Mouse (Mus musculus): ENCODE measurements around the gene Tmem254a. TPM values are rescaled to one million over a fixed set of nuclear protein-coding genes. Genes with fewer than 3 reads are reported as not detected.
"Not testable (repeated sequence)": the region's sequence is repeated elsewhere in the genome, so short reads cannot be mapped to it uniquely, and the experiment has no call there.

Gene Tmem254a
- polyA plus RNA-seq (2012; ENCODE audit: insufficient read depth, insufficient read length, missing spikeins) = 3.9 and 4.5 TPM in 2 replicates

DNA sequence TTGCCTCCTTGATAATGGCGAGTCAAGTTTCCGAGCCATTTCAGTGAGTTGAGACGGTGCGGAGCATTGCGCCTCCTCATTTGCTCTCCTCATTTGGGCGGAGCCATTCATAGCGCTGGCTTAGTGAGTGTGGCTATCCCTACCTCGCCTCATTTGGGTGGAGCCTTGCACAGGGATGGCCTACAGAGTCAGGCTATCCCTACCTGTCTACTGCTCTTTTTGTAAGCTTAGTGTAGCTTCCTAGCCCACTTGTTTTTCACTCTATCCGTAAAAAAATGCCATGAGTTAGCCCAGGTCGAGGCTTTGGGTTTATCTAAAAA is at the start of gene Tmem254a:
Gene Tmem254a, minus strand, starts transcription at position 111 of the 320 bp plus-strand sequence.
- H3K27ac ChIP-seq (replicated peaks; ENCODE audit: low read depth, low read length); H3K4me3 ChIP-seq (ENCODE audit: insufficient read depth, low read depth, low read length); H3K4me1 ChIP-seq (ENCODE audit: control insufficient read depth, insufficient read depth, insufficient read length, low read length): not testable (repeated sequence)

DNA sequence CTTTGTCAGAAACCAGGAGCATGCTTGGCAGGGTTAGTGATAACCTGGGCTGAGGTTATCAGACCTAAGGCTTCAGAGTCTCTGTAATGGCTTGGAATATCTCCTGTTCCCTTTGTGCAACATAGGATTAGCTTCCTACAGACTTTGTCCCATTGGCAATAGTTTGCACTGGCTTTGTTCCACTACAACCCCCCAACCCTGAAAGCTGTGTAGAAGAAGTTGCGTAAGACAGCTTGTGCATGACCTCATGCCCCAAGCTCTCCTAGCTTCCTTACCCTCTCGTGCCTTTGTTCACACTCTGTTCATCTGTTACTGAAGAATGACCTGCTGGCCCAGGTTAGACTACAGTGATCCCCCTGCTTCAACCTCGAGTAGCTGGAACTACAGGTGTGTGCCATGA is 30.4 kb upstream of the Tmem254a start:
- H3K27ac ChIP-seq (replicated peaks; ENCODE audit: low read depth, low read length); H3K4me1 ChIP-seq (ENCODE audit: control insufficient read depth, insufficient read depth, insufficient read length, low read length); H3K4me3 ChIP-seq (ENCODE audit: insufficient read depth, low read depth, low read length): not testable (repeated sequence)

GRCm38 (mm10) chr14:25938004-25938403 is 10.5 kb upstream of the Tmem254a start, which contains the start of gene Cphx1:
Gene Cphx1 (plus strand): TSS chr14:25938304.
- not testable (repeated sequence) for H3K27ac ChIP-seq (replicated peaks; ENCODE audit: low read depth, low read length); H3K4me3 ChIP-seq (ENCODE audit: insufficient read depth, low read depth, low read length); H3K4me1 ChIP-seq (ENCODE audit: control insufficient read depth, insufficient read depth, insufficient read length, low read length)

DNA sequence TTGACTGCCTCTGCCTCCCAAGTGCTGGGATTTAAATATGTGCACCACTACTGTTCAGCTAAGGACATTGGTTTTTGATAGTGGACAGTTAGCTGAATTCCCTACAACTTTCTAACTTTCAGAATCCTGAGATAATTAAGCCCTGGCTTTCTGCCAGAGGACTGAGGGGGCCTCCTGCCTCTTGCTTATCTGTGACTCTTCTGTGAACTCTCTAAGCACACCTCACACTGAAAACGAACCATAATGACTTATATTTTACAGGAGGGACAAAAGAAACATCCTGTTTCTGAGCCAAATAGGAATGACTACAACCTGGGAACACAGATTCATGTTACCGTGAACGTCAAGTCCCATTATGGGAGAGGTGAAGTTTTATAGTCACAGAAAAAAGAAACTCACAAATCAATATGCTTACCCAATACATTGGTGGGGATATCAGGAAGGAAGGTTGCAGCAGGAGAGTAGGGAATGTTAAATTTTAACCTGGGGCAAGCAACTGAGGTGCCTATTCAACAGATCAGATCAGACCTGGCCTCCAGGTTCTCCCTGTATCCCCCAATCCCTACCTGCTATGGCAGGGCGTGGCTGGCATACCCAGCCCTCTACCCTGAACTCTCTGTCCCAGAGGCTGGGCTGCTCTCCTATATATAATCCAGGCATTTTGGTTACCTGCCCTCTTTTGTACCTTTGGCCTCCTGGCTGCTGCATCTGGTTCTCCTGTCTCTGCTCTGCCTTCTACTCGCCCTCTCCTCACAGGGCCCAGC is 9.6 kb upstream of the Tmem254a start:
- not testable (repeated sequence) for H3K4me1 ChIP-seq (ENCODE audit: control insufficient read depth, insufficient read depth, insufficient read length, low read length); H3K4me3 ChIP-seq (ENCODE audit: insufficient read depth, low read depth, low read length); H3K27ac ChIP-seq (replicated peaks; ENCODE audit: low read depth, low read length)

- H3K4me3 ChIP-seq (ENCODE audit: insufficient read depth, low read depth, low read length); H3K27ac ChIP-seq (replicated peaks; ENCODE audit: low read depth, low read length); H3K4me1 ChIP-seq (ENCODE audit: control insufficient read depth, insufficient read depth, insufficient read length, low read length): not testable (repeated sequence)
Observed at GRCm38 (mm10) chr14:25926814-25927561, 484 bp downstream of the Tmem254a start.

GRCm38 (mm10) chr14:25918427-25919170 is 8.9 kb downstream of the Tmem254a start:
- H3K27ac ChIP-seq (replicated peaks; ENCODE audit: low read depth, low read length); H3K4me1 ChIP-seq (ENCODE audit: control insufficient read depth, insufficient read depth, insufficient read length, low read length); H3K4me3 ChIP-seq (ENCODE audit: insufficient read depth, low read depth, low read length): not testable (repeated sequence)

DNA sequence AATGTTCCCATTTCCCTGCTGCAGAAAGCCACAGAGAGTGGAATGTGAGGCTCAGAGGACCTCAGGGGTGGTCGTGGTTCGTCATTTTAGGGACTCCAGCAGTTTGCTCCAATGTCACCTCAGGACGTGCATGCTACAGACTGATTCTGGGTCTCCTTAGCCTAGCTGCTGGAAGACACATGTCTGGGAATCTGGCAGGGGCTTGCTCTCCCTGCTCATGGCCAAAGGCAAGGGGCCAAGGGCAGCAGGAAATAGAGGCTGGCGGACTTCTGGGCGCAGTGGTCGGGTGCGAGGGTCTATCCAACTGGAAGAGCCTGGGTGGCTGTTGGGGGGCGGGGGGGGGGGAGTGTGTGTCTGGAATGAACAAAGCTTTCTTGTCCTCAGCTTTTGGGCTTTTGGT is 18.5 kb downstream of the Tmem254a start:
- not testable (repeated sequence) for H3K27ac ChIP-seq (replicated peaks; ENCODE audit: low read depth, low read length)

DNA sequence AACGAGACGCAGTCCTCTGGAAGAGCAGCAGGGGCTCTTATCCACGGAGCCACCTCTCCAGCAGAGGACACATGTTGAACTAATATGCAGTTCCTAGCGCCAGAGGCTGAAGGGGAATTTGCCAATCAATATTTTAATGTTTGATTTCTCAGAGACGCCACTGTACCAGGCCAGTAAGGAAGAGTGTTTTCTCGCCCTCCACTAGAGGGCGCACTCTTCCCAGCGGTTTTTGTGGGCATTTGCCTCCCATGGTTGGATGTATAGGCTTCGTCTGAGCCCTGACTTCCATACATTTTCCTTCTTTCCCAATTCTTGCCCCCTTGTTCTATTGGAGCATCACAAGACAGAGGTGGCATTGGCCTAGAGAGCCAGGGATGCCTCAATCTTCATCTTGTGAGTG is 20.2 kb downstream of the Tmem254a start:
- not testable (repeated sequence) for H3K27ac ChIP-seq (replicated peaks; ENCODE audit: low read depth, low read length); H3K4me1 ChIP-seq (ENCODE audit: control insufficient read depth, insufficient read depth, insufficient read length, low read length); H3K4me3 ChIP-seq (ENCODE audit: insufficient read depth, low read depth, low read length)

More for the DNA sequence above, 18.5 kb downstream of the Tmem254a start:
- H3K4me3 ChIP-seq (ENCODE audit: insufficient read depth, low read depth, low read length); H3K4me1 ChIP-seq (ENCODE audit: control insufficient read depth, insufficient read depth, insufficient read length, low read length): not testable (repeated sequence)

DNA sequence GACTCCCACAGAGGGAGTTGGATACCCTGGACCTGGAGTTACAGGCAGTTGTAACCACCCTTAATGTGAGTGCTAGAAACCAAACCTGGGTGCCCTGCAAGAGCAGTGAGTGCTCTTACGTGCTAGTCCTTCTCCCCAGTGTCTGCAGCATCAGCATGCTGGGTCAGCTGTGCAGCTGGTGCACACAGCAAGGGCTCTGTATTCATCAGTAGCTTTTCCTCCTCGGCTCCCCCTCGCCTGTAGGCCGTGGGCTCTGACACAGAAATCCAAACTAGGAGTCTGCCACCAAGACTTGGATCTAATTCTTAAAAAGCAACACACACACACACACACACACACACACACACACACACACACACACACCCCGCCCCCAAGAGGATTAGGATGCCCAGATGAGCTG is 22.2 kb downstream of the Tmem254a start:
- H3K4me1 ChIP-seq (ENCODE audit: control insufficient read depth, insufficient read depth, insufficient read length, low read length); H3K4me3 ChIP-seq (ENCODE audit: insufficient read depth, low read depth, low read length); H3K27ac ChIP-seq (replicated peaks; ENCODE audit: low read depth, low read length): not testable (repeated sequence)

GRCm38 (mm10) chr14:25903000-25903399 is 24.5 kb downstream of the Tmem254a start, which contains the start of gene Plac9a:
Gene Plac9a (minus strand): TSS chr14:25903100.
- not testable (repeated sequence) for H3K4me1 ChIP-seq (ENCODE audit: control insufficient read depth, insufficient read depth, insufficient read length, low read length); H3K27ac ChIP-seq (replicated peaks; ENCODE audit: low read depth, low read length); H3K4me3 ChIP-seq (ENCODE audit: insufficient read depth, low read depth, low read length)

DNA sequence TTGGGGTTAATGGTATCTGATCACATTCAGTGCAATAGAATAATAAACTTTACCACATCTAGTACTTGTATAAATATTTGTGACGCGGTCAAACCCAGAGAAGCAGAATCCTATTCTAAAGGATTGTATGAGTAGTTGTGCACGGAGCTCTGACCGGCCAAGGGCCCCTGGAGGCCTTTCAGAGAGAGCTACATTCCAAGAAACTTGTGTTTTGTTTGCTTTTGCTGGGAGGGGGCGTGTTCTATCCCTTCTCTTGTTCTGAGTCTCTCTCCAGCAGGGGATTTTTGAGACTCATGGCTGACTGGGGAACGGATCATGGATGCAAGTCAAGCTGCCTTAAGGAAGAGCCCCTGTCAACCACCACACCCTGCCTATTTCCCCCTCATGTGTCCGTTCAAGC is 31.8 kb downstream of the Tmem254a start:
- not testable (repeated sequence) for H3K4me1 ChIP-seq (ENCODE audit: control insufficient read depth, insufficient read depth, insufficient read length, low read length); H3K4me3 ChIP-seq (ENCODE audit: insufficient read depth, low read depth, low read length); H3K27ac ChIP-seq (replicated peaks; ENCODE audit: low read depth, low read length)

- not testable (repeated sequence) for H3K27ac ChIP-seq (replicated peaks; ENCODE audit: low read depth, low read length); H3K4me1 ChIP-seq (ENCODE audit: control insufficient read depth, insufficient read depth, insufficient read length, low read length); H3K4me3 ChIP-seq (ENCODE audit: insufficient read depth, low read depth, low read length)
Observed at GRCm38 (mm10) chr14:25894566-25894965, 32.9 kb downstream of the Tmem254a start.

- H3K27ac ChIP-seq (replicated peaks; ENCODE audit: low read depth, low read length); H3K4me3 ChIP-seq (ENCODE audit: insufficient read depth, low read depth, low read length); H3K4me1 ChIP-seq (ENCODE audit: control insufficient read depth, insufficient read depth, insufficient read length, low read length): not testable (repeated sequence)
Observed at GRCm38 (mm10) chr14:25885886-25886285, 41.6 kb downstream of the Tmem254a start.

DNA sequence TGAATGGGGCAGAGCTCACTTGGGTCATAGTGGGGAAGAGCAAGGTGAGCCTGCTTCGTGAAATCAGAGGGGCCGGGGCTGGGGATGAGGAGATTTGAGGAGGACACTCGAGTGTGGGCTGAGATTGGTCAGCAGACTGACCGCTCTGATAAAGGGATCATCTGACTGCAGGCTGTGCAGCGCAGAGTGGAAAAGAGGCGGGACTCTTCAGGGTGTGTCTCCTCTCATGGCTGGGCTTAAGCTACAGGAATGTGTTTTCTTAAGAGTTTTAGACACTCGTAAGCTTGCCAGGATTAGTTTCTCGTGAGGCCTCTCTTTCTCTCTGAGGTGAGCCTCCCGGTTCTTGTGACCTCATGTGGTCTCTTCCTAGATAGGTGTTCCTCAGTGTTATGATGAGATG is 45.7 kb downstream of the Tmem254a start:
- H3K4me3 ChIP-seq (ENCODE audit: insufficient read depth, low read depth, low read length); H3K27ac ChIP-seq (replicated peaks; ENCODE audit: low read depth, low read length); H3K4me1 ChIP-seq (ENCODE audit: control insufficient read depth, insufficient read depth, insufficient read length, low read length): not testable (repeated sequence)

- H3K4me1 ChIP-seq (ENCODE audit: control insufficient read depth, insufficient read depth, insufficient read length, low read length); H3K4me3 ChIP-seq (ENCODE audit: insufficient read depth, low read depth, low read length); H3K27ac ChIP-seq (replicated peaks; ENCODE audit: low read depth, low read length): not testable (repeated sequence)
Observed at GRCm38 (mm10) chr14:25876640-25877039, 50.8 kb downstream of the Tmem254a start.

All from brown adipose tissue, adult 24 weeks (tissue).